Mouse (Mus musculus) cerebellum, adult 2 months (tissue): Measurements from ENCODE around the gene Pdzd7. TPM values are rescaled to one million over a fixed set of nuclear protein-coding genes. Genes with fewer than 3 reads are reported as not detected.

Source experiments
- DNase-seq, 2 experiments: peaks; one replicate each; pipeline ENCODE4 v3.0.0; 2021
- H3K27ac ChIP-seq: fragments of 200-500 bp; 2 replicates; pipeline ENCODE4 v1.5.1; 2012; ENCODE audit warnings: low read length, control low read depth, inconsistent platforms; ENCODE audit not compliant: insufficient read depth
- H3K27me3 ChIP-seq: fragments of 200-500 bp; 2 replicates; pipeline ENCODE4 v1.6.1; 2012; ENCODE audit warnings: inconsistent platforms, mild to moderate bottlenecking, low read length, moderate library complexity; ENCODE audit not compliant: control insufficient read depth, insufficient read depth
- H3K4me1 ChIP-seq: fragments of 200-500 bp; 2 replicates; pipeline ENCODE4 v1.6.1; 2011; ENCODE audit warnings: low read length; ENCODE audit not compliant: control insufficient read depth, insufficient read depth
- H3K4me3 ChIP-seq: fragments of 200-500 bp; replicated peaks from 2 replicates; pipeline ENCODE3; 2011; ENCODE audit warnings: mild to moderate bottlenecking, low read depth, low read length, control low read depth; ENCODE audit not compliant: insufficient read depth
- CTCF ChIP-seq: fragments of 200-500 bp; IDR thresholded peaks from 2 replicates; pipeline ENCODE4 v1.5.1; 2011; ENCODE audit warnings: low read depth, mild to moderate bottlenecking, control low read depth, low read length, moderate library complexity, borderline replicate concordance; ENCODE audit not compliant: insufficient read depth
- POLR2A ChIP-seq: fragments of 200-500 bp; IDR thresholded peaks from 2 replicates; pipeline ENCODE4 v1.6.1; 2011; ENCODE audit warnings: low read length, control low read depth, borderline replicate concordance; ENCODE audit not compliant: insufficient read depth
- WGBS: fragments of 180-500 bp; shearing (Covaris S2); methylation state at CpG from one replicate; pipeline ENCODE4 v1.1.7; 2018; 5-methylcytosine and 5-hydroxymethylcytosine counted together
- polyA plus RNA-seq: library from polyadenylated mRNA; depleted of rRNA; stranded (reverse); fragments of >200 nt; gene quantifications from 2 replicates; pipeline ENCODE4 v1.2.3, GENCODE M21; 2012

The Pdzd7 gene
- polyA plus RNA-seq, 1 experiment, result 9.1 TPM

DNA sequence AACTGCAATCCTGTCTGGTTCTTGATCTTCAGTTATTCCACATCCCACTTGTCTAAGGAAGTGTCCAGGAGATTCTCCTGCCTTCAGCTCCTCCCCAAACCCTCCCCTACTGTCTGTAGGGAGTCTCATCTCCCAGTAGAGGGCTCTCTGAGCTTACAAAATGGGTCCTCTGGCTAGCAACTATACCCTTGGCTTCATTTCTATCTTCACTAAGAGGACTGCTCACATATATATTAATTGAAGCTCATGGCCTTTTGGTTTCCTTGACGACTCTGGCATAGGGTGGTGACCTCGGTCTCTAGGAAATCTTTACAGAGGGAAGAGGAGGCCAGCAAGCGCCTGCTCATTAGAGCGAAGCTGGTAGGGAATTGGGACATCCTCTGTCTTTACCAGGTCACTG, 10.8 kb upstream of the Pdzd7 start:
- Histone ChIP-seq H3K27ac (no peak overlapping the region), H3K4me1 (peaks cover 6% of the 10 kb centered on the region; the same call in 1 of the 2 replicates), H3K4me3 (no peak overlapping the region), H3K27me3 (no peaks in the 10 kb centered on the region)
- WGBS, result 21% methylated on average over 4 of the region's 4 CpGs
- DNase-seq, result no peak
- TF ChIP-seq POLR2A (no peak), CTCF (peak; percentile 45; the same call in 1 of the 2 replicates)

DNA sequence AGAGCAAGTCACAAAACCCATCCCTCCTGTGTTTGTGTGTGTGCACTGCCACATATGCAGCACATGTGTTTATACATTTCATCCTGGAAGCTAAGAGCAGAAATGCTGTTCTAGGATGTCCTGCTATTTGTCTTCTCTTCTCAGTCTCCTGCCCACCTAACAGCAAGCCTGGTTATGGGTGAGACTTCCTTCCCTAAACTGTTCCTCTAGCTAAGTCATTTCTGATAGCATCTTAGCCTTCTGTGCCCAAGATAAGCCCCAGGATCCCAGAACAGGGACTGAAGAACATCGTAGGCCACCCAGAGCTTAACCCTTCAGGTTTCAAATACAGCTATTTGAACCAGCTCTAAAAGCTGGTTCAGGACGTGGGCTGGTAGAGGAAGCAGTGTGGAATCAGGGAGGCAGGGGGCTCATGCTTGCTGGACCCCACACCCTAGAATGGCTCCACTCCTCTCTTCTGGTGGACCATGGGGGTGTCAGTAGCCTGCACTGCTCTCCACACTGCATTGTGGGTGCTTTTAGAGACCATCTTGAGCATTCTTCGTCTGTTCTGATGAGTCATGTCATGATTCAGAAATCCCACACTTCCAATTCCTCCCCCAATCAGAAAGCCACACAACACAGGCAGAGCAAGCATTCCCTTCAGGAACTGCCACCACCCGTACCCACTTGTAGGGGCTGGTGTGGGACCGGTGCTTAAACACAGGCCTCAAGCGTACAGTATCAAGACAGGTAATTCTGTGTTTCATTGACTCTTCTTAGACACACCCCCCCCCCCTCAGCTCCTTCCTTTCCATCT, 9.6 kb upstream of the Pdzd7 start:
- Histone ChIP-seq H3K4me1 (peaks cover 6% of the 10 kb centered on the region; the same call in 1 of the 2 replicates), H3K4me3 (no peak overlapping the region), H3K27me3 (no peaks in the 10 kb centered on the region), H3K27ac (no peak overlapping the region)
- DNase-seq, result no peak
- WGBS, result 87% methylated on average over 6 of the region's 6 CpGs
- TF ChIP-seq POLR2A (no peak), CTCF (no peak)

DNA sequence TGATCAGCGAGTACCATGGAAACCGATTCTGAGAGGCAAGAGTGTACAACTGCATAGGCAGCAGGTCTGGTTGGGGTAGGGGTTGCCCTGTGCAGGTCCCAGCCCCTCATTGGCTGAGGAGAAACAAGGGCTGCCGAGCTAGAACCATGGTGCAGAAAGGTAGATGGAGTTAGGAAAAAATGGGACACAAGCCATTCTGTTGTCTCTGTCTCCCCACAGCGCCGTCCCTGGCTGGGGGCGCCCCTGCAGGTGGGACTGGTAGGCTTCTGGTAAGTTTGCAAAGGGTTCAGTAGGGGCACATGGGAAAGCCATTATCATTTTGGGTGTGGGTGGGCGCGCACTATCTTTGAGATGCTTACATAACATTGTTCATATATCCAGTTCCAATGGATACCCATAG, 7.9 kb upstream of the Pdzd7 start:
- H3K4me1 ChIP-seq, result peaks cover 17% of the 10 kb centered on the region
- no peaks in the 10 kb centered on the region for H3K27me3 ChIP-seq
- WGBS, result 89% methylated on average over 8 of the region's 8 CpGs
- H3K4me3 ChIP-seq, result no peak overlapping the region
- TF ChIP-seq CTCF (no peak), POLR2A (no peak)
- no peak for DNase-seq
- H3K27ac ChIP-seq, result no peak overlapping the region

DNA sequence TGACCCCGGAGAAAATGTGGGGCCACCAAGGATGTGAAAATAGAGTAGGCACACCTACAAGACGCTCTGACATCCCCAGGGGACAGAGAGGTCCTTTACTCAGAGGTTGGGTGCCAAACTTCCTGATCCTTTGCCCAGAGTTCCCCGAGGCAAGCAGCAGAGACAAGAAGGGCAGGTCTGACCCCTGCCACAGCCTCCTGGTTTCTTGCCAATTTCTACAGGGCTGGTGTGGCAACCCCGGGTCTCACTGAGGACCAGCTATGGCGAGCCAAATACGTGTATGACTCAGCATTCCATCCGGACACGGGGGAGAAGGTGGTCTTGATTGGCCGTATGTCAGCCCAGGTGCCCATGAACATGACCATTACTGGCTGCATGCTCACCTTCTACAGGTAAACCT, 4.0 kb upstream of the Pdzd7 start:
- 38% methylated on average over 9 of the region's 9 CpGs for WGBS
- peak in 1 of 2 experiments; percentile 36 for DNase-seq
- Histone ChIP-seq H3K4me3 (no peak overlapping the region), H3K4me1 (peaks cover 13% of the 10 kb centered on the region), H3K27me3 (no peaks in the 10 kb centered on the region), H3K27ac (peak overlapping the region; percentile 87)
- TF ChIP-seq CTCF (no peak), POLR2A (no peak)

DNA sequence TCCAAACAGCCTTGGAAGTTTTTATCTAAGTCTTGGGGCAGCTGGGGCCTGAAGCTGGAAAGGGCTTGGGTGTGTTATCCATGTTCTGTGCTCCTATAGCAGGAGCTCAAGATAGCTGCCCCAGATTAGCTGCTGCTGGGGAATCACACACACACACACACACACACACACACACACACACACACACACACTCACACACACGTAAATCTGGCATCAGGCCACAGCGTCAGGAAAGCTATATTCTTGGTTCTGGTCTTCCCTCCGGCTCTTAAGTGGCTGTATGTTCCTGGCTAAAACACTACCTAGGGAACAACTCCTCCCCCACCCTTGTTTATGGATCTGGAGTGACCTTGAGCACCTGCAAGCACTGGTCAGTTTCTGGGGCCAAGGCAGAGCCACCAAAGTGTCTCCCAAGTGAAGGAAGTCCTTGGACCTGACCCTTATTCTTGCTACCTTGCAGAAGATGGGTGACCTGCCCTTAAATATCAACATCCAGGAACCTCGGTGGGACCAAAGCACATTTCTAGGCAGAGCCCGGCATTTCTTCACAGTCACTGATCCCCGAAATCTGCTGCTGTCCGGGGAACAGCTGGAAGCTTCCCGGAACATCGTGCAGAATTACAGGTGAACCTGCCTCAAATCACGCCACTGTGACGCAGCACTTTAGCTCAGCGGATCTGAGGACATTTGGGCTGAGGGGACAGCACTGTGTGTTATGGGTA, 3.3 kb upstream of the Pdzd7 start:
- Histone ChIP-seq H3K27ac (peak overlapping the region; percentile 87), H3K4me1 (peaks cover 13% of the 10 kb centered on the region), H3K27me3 (no peaks in the 10 kb centered on the region), H3K4me3 (peak overlapping the region; percentile 94)
- peak in 1 of 2 experiments; percentile 36 for DNase-seq
- TF ChIP-seq POLR2A (no peak), CTCF (no peak)
- 62% methylated on average over 12 of the region's 12 CpGs for WGBS

DNA sequence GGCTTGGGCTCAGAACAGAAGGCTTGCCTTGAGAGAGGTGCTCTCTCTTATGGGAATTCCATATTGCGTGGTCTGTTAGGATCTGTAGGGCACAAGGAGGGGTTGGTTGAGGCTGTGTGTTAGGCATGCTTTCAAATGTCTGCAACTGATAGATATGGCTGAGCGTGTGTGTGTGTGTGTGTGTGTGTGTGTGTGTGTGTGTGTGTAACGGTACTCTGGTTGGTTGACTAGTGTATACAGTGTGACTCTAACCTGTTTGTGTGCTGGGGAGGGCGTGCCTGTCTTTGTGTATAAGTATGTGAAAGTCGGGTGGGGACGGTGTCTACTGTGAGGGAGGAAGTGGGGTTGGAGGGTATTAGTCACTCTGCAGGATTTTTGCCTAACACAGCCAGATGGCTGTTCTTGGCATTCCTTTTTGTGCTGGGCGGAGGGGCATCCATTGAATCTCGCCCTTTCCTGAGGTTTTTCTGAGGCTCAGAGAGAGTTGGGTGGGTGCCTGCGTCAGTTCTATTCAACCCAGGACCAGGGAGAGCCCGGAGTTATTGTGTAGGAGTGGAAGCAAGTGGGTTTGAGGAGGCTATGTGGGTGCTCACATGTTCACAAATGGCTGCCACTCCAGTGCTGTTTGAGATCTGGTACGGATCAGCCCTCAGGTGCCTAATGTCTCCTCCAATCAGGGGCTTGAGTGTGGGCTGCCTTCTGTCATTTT, 2.6 kb upstream of the Pdzd7 start:
- WGBS, result under 1% methylated on average over 11 of the region's 11 CpGs
- Histone ChIP-seq H3K4me3 (peak overlapping the region; percentile 94), H3K4me1 (peaks cover 13% of the 10 kb centered on the region), H3K27me3 (no peaks in the 10 kb centered on the region), H3K27ac (peak overlapping the region; percentile 87)
- TF ChIP-seq POLR2A (no peak), CTCF (no peak)
- DNase-seq, result peak; percentile 72 to 81

DNA sequence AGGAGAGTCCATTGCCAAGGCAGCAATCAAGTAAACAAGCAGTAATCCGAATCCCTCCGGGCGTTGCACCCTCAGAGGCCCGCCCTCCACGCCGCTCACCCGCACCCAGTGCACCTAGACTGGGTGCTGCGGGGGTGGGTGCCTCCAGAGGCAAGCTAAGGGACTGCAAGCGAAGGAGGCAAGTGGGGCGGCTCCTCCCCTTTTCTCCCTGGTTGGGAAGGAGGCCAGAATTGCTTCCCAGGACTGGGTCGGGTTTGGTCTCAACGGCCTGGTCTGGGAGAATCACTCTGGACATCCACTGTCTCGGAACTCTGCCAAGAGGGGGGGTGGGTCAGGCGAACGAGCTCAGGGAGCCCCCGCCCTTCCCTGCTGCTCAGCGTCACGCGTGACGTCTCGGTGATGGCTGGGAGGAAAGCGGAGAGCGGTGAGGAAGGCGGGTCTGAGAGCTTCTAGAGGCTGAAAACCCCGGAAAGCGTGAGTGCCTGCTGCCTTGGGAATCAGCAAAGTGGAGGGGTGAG, 2.0 kb upstream of the Pdzd7 start, which contains the start of gene Sfxn3:
Gene Sfxn3 (plus strand): TSS at position 87 of the 518 bp plus-strand sequence.
- WGBS, result under 1% methylated on average over 26 of the region's 26 CpGs
- peak; percentile 67 for TF ChIP-seq POLR2A
- peak; percentile 74 for TF ChIP-seq CTCF

More for the DNA sequence above, 2.0 kb upstream of the Pdzd7 start, which contains the start of gene Sfxn3:
- peak; percentile 97 for DNase-seq
- peak within 1 kb of the TSS; percentile 94 for H3K4me3 ChIP-seq
- H3K27me3 ChIP-seq, result no peaks in the 10 kb centered on the region
- H3K27ac ChIP-seq, result peak within 1 kb of the TSS; percentile 87
- peaks cover 13% of the 10 kb centered on the region for H3K4me1 ChIP-seq
